Mouse (Mus musculus): ENCODE data around the gene Hs2st1. TPM values are rescaled to one million over a fixed set of nuclear protein-coding genes. Genes with fewer than 3 reads are reported as not detected.

The Hs2st1 gene
- polyA plus RNA-seq, 1 experiment from 2014 or later = 21.3 TPM

- no peak for ATAC-seq (ENCODE audit: insufficient number of reproducible peaks, insufficient read depth, low FRiP score, low TSS enrichment, low read depth)
- WGBS = 68% methylated on average over 10 of the region's 10 CpGs
- H3K36me3 ChIP-seq = peaks cover 25% of the 10 kb centered on the region
Measured at GRCm38 (mm10) chr3:144432143-144432577, 137.8 kb downstream of the Hs2st1 start.

GRCm38 (mm10) chr3:144428514-144429431 is 141.2 kb downstream of the Hs2st1 start:
- Histone ChIP-seq H3K4me2 (no peak overlapping the region), H3K9me3 (no peaks in the 10 kb centered on the region), H3K27ac (peak overlapping the region; percentile 30; the same call in 1 of the 2 replicates), H3K36me3 (peaks cover 14% of the 10 kb centered on the region), H3K27me3 (no peaks in the 10 kb centered on the region), H3K9ac (no peak overlapping the region), H3K4me1 (peaks cover 13% of the 10 kb centered on the region), H3K4me3 (no peak overlapping the region)
- 34% methylated on average over 8 of the region's 8 CpGs for WGBS
- ATAC-seq (ENCODE audit: insufficient number of reproducible peaks, insufficient read depth, low FRiP score, low TSS enrichment, low read depth) = peak; percentile 34; the same call in 1 of the 2 replicates

More at GRCm38 (mm10) chr3:144432143-144432577, 137.8 kb downstream of the Hs2st1 start:
- H3K4me3 ChIP-seq = no peak overlapping the region
- H3K9ac ChIP-seq = no peak overlapping the region
- no peaks in the 10 kb centered on the region for H3K9me3 ChIP-seq
- peak overlapping the region; percentile 28; the same call in 1 of the 2 replicates for H3K27ac ChIP-seq
- H3K27me3 ChIP-seq = no peaks in the 10 kb centered on the region
- peaks cover 10% of the 10 kb centered on the region for H3K4me1 ChIP-seq
- no peak overlapping the region for H3K4me2 ChIP-seq

- ATAC-seq (ENCODE audit: insufficient number of reproducible peaks, insufficient read depth, low FRiP score, low TSS enrichment, low read depth) = no peak
- WGBS = 61% methylated on average over 4 of the region's 4 CpGs
- Histone ChIP-seq H3K27me3 (no peaks in the 10 kb centered on the region), H3K36me3 (peaks cover 9% of the 10 kb centered on the region), H3K9me3 (no peaks in the 10 kb centered on the region), H3K9ac (no peak overlapping the region), H3K4me2 (no peak overlapping the region), H3K27ac (0 out of 2 replicates have a peak overlapping the region, but pooled peaks have one; percentile 2), H3K4me3 (no peak overlapping the region), H3K4me1 (peaks cover 19% of the 10 kb centered on the region)
Measured at GRCm38 (mm10) chr3:144425041-144425448, 144.9 kb downstream of the Hs2st1 start.

GRCm38 (mm10) chr3:144421404-144422180 is 148.4 kb downstream of the Hs2st1 start:
- Histone ChIP-seq H3K4me1 (peaks cover 12% of the 10 kb centered on the region; the same call in 1 of the 2 replicates), H3K9me3 (no peaks in the 10 kb centered on the region), H3K9ac (no peak overlapping the region), H3K36me3 (peaks cover 2% of the 10 kb centered on the region; the same call in 1 of the 2 replicates), H3K27ac (no peak overlapping the region), H3K4me3 (no peak overlapping the region), H3K27me3 (peaks cover 3% of the 10 kb centered on the region; the same call in 1 of the 2 replicates), H3K4me2 (no peak overlapping the region)
- no peak for ATAC-seq (ENCODE audit: insufficient number of reproducible peaks, insufficient read depth, low FRiP score, low TSS enrichment, low read depth)
- 42% methylated on average over 7 of the region's 7 CpGs for WGBS

GRCm38 (mm10) chr3:144413821-144414220 is 156.2 kb downstream of the Hs2st1 start:
- Histone ChIP-seq H3K27me3 (peaks cover 11% of the 10 kb centered on the region), H3K9me3 (no peaks in the 10 kb centered on the region), H3K36me3 (no peaks in the 10 kb centered on the region), H3K4me2 (no peak overlapping the region), H3K4me1 (peaks cover 32% of the 10 kb centered on the region), H3K9ac (no peak overlapping the region), H3K4me3 (no peak overlapping the region), H3K27ac (no peak overlapping the region; the same call in 1 of the 2 replicates)
- WGBS = 55% methylated on average over 7 of the region's 7 CpGs
- ATAC-seq (ENCODE audit: insufficient number of reproducible peaks, insufficient read depth, low FRiP score, low TSS enrichment, low read depth) = no peak

- no peak for ATAC-seq (ENCODE audit: insufficient number of reproducible peaks, insufficient read depth, low FRiP score, low TSS enrichment, low read depth)
- 1% methylated on average over 10 of the region's 10 CpGs for WGBS
- no peaks in the 10 kb centered on the region for H3K9me3 ChIP-seq
- H3K27ac ChIP-seq = peak overlapping the region; percentile 39; the same call in 1 of the 2 replicates
- H3K4me1 ChIP-seq = peaks cover 30% of the 10 kb centered on the region
- H3K36me3 ChIP-seq = no peaks in the 10 kb centered on the region
- H3K4me2 ChIP-seq = peak overlapping the region; percentile 44
- H3K4me3 ChIP-seq = no peak overlapping the region
- no peak overlapping the region for H3K9ac ChIP-seq
- peaks cover 14% of the 10 kb centered on the region for H3K27me3 ChIP-seq
Measured at GRCm38 (mm10) chr3:144412538-144413272, 157.3 kb downstream of the Hs2st1 start.

GRCm38 (mm10) chr3:144411650-144412278 is 158.2 kb downstream of the Hs2st1 start:
- peaks cover 30% of the 10 kb centered on the region for H3K4me1 ChIP-seq
- H3K4me3 ChIP-seq = no peak overlapping the region
- WGBS = 10% methylated on average over 8 of the region's 8 CpGs
- H3K27ac ChIP-seq = peak overlapping the region; percentile 66
- no peaks in the 10 kb centered on the region for H3K36me3 ChIP-seq
- peak; percentile 49 for ATAC-seq (ENCODE audit: insufficient number of reproducible peaks, insufficient read depth, low FRiP score, low TSS enrichment, low read depth)
- H3K4me2 ChIP-seq = peak overlapping the region; percentile 40
- peaks cover 14% of the 10 kb centered on the region for H3K27me3 ChIP-seq
- H3K9me3 ChIP-seq = no peaks in the 10 kb centered on the region
- H3K9ac ChIP-seq = no peak overlapping the region

- ATAC-seq (ENCODE audit: insufficient number of reproducible peaks, insufficient read depth, low FRiP score, low TSS enrichment, low read depth) = 0 out of 2 replicates have a peak, but pooled peaks have one; percentile 3
- Histone ChIP-seq H3K27ac (peak overlapping the region; percentile 66), H3K4me1 (peaks cover 35% of the 10 kb centered on the region), H3K36me3 (no peaks in the 10 kb centered on the region), H3K9ac (no peak overlapping the region), H3K27me3 (peaks cover 14% of the 10 kb centered on the region), H3K4me2 (peak overlapping the region; percentile 40), H3K9me3 (no peaks in the 10 kb centered on the region), H3K4me3 (no peak overlapping the region)
- 10% methylated on average over 5 of the region's 5 CpGs for WGBS
Measured at GRCm38 (mm10) chr3:144411051-144411542, 158.9 kb downstream of the Hs2st1 start.

- Histone ChIP-seq H3K4me1 (peaks cover 52% of the 10 kb centered on the region), H3K27me3 (peaks cover 19% of the 10 kb centered on the region), H3K27ac (no peak overlapping the region), H3K9me3 (no peaks in the 10 kb centered on the region), H3K36me3 (no peaks in the 10 kb centered on the region), H3K9ac (no peak overlapping the region), H3K4me3 (no peak overlapping the region), H3K4me2 (no peak overlapping the region)
- no peak for ATAC-seq (ENCODE audit: insufficient number of reproducible peaks, insufficient read depth, low FRiP score, low TSS enrichment, low read depth)
- WGBS = 97% methylated on average over 1 of the region's 1 CpGs
Measured at GRCm38 (mm10) chr3:144408953-144409352, 161.0 kb downstream of the Hs2st1 start.

GRCm38 (mm10) chr3:144405331-144405730 is 164.7 kb downstream of the Hs2st1 start:
- H3K4me1 ChIP-seq = peaks cover 27% of the 10 kb centered on the region
- no peaks in the 10 kb centered on the region for H3K9me3 ChIP-seq
- H3K4me2 ChIP-seq = no peak overlapping the region
- no peak overlapping the region for H3K9ac ChIP-seq
- H3K4me3 ChIP-seq = no peak overlapping the region
- ATAC-seq (ENCODE audit: insufficient number of reproducible peaks, insufficient read depth, low FRiP score, low TSS enrichment, low read depth) = no peak
- no peaks in the 10 kb centered on the region for H3K36me3 ChIP-seq
- 42% methylated on average over 11 of the region's 11 CpGs for WGBS
- peak overlapping the region; percentile 30; the same call in 1 of the 2 replicates for H3K27ac ChIP-seq
- peaks cover 36% of the 10 kb centered on the region for H3K27me3 ChIP-seq

All from embryonic facial prominence, embryonic 13.5 days (tissue).